Mouse (Mus musculus) 3134 (cell line): ENCODE measurements around the gene Fgf18.

Experiments
- DNase-seq: peaks from one replicate; pipeline ENCODE4 v3.0.0-alpha.2; 2011; ENCODE audit warnings: low spot score; ENCODE audit not compliant: insufficient read length; ENCODE audit errors: extremely low read depth

Fgf18 gene

GRCm38 (mm10) chr11:33075293-33075692 is 71.9 kb downstream of the Fgf18 start:
- DNase-seq: no peak

GRCm38 (mm10) chr11:33074541-33074940 is 72.7 kb downstream of the Fgf18 start:
- no peak for DNase-seq

- no peak for DNase-seq
Observed at GRCm38 (mm10) chr11:33071358-33071922, 75.8 kb downstream of the Fgf18 start.

- DNase-seq: peak; percentile 32
Observed at GRCm38 (mm10) chr11:33070520-33070919, 76.7 kb downstream of the Fgf18 start.
